Mouse (Mus musculus): ENCODE measurements around the gene Rbm12. TPM values are rescaled to one million over a fixed set of nuclear protein-coding genes. Genes with fewer than 3 reads are reported as not detected.

The Rbm12 gene
- polyA plus RNA-seq (2012; ENCODE audit: low replicate concordance) = 6.2 and 8.1 TPM in 2 replicates

GRCm38 (mm10) chr2:156111358-156112079 is at the start of gene Rbm12, which contains the start of gene Cpne1:
Gene Rbm12, minus strand, starts transcription at chr2:156111978.
Gene Cpne1, minus strand, starts transcription at chr2:156111965.

DNA sequence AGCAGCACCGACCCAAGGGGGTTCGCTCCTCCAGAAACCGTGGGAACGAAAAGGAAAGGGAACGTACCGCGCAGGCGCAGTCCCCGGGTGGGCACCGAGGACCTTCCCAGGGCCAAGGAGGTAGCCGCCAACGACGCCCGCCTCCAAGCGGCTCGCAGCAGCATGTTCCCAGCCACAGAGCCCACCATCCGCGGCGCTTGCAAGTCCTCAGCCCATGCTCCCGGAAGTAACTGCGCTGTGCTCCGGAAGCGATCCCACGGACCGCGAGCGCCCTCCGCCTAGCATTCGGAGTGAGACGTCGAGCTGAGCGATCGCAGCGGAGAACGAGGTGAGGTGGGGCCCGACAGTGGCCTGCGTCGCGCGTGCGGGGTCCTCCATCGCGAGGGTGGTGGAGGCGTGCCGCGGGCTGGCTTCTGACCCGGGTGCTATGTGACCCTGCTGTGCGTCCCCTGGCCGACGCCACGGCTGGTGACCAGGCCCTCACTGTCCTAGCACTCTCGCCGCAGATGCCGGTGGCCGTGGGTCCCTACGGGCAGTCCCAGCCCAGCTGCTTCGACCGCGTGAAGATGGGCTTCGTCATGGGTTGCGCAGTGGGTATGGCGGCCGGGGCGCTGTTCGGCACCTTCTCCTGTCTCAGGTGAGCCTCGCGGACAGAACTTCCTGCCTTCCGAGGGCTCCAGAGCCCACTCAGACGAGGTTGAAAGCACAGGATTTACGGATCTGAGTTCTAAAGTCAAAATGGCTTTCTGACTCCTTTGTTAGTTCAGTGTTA is 32.4 kb upstream of the Rbm12 start, which contains the start of the genes Romo1 and Nfs1:
Romo1 (plus strand) TSS at position 87 of the 772 bp plus-strand sequence.
Nfs1 (minus strand) TSS at position 234 of the 772 bp plus-strand sequence.

DNA sequence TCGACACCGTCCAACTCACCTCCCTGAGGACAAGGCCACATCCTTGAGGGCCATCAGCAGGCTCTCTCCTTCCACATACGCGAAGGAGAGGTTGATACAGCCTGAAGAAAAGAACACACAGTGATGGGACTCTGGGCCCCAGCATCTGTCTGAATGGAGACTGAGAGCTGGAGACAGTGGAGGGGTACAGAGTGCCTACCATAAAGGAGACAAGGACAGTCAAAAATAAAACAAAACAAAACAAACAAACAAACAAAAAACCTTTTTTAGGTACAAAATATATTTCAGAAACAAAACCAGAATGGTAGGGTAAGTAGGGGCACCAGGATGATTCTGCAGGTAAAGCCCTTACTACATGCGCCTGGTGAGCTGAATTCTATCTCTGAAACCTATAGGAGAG is 15.2 kb upstream of the Rbm12 start, which contains the start of gene Gm28036:
Gm28036 (minus strand) TSS at position 101 of the 400 bp plus-strand sequence.

DNA sequence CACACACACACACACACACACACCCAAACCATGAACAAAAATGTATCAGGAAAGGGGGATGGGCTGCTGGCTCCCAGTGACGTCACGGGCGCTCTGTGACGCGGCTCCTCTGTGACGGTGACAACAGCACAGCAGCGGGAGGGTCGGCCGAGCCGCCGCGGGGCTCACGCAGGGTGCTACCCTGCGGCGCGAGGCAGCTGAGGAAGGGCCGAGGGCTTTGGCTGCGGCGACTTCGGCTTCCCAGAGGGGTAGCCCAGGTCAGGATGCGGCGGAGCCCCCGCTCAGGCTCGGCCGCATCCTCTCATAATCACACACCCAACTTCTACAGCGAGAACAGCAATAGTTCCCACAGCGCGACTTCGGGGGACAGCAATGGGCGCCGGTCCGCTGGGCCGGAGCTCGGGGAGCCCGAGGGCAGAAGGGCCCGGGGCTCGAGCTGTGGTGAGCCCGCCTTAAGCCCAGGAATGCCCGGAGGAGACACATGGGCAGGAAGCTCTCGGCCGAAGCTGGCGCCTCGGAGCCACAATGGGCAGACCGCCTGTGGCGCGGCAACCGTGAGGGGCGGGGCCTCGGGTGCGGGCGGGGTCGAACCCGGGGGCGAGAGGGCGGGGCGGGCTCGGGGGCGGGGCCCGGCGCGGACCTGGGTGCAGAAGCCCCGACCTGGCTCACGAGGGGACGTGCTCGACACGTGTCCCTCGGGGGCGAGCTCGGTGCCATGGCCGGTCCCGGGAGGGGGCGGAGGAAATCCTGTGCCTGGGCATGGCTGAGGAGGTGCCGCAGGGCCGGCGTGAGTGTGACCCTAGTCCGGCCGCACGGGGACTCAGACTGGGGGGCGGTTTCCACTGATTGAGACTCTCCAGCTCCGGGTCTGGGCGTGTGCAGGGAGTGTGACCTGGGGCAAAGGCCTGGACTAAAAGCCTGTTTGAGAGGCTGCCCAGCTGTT is 46.4 kb downstream of the Rbm12 start, which contains the start of gene Spag4:
Spag4 (plus strand) TSS at position 77 of the 943 bp plus-strand sequence.

GRCm38 (mm10) chr2:156052816-156053215 is 59.0 kb downstream of the Rbm12 start, which contains the start of gene Fer1l4:
Gene Fer1l4, minus strand, starts transcription at chr2:156052947.

Other genes with a start within 250 kb of the Rbm12 start
- 1.9 and 2.0 TPM in 2 replicates for gene Uqcc1, start 181.7 kb downstream of the Rbm12 start, polyA plus RNA-seq (2012; ENCODE audit: low replicate concordance)
- gene Gm15557, start 171.2 kb downstream of the Rbm12 start, polyA plus RNA-seq (2012; ENCODE audit: low replicate concordance) = 0.25 TPM in 1 of 2 replicates, not detected in the other
- 0.31 and 0.70 TPM in 2 replicates for gene Gdf5, start 166.6 kb downstream of the Rbm12 start, polyA plus RNA-seq (2012; ENCODE audit: low replicate concordance)
- gene Cep250, start 155.5 kb downstream of the Rbm12 start, polyA plus RNA-seq (2012; ENCODE audit: low replicate concordance) = 13.3 and 14.7 TPM in 2 replicates
- gene 6430550D23Rik, start 104.0 kb downstream of the Rbm12 start, polyA plus RNA-seq (2012; ENCODE audit: low replicate concordance) = 0.34 and 0.60 TPM in 2 replicates
- gene Ergic3, start 103.9 kb downstream of the Rbm12 start, polyA plus RNA-seq (2012; ENCODE audit: low replicate concordance) = 23.3 and 34.1 TPM in 2 replicates
- gene Fer1l4, start 59.0 kb downstream of the Rbm12 start, polyA plus RNA-seq (2012; ENCODE audit: low replicate concordance) = 0.24 and 0.41 TPM in 2 replicates
- gene Spag4, start 46.8 kb downstream of the Rbm12 start, polyA plus RNA-seq (2012; ENCODE audit: low replicate concordance) = 3.1 and 3.3 TPM in 2 replicates
- gene Cpne1, start within 50 bp of the Rbm12 start, polyA plus RNA-seq (2012; ENCODE audit: low replicate concordance) = 16.5 and 29.2 TPM in 2 replicates
- 0.68 TPM in 1 of 2 replicates, not detected in the other for gene Gm28036, start 15.1 kb upstream of the Rbm12 start, polyA plus RNA-seq (2012; ENCODE audit: low replicate concordance)
- gene Romo1, start 32.1 kb upstream of the Rbm12 start, polyA plus RNA-seq (2012; ENCODE audit: low replicate concordance) = 105 and 200 TPM in 2 replicates
- gene Nfs1, start 32.2 kb upstream of the Rbm12 start, polyA plus RNA-seq (2012; ENCODE audit: low replicate concordance) = 36.7 and 38.3 TPM in 2 replicates
- gene Rbm39, start 68.3 kb upstream of the Rbm12 start, polyA plus RNA-seq (2012; ENCODE audit: low replicate concordance) = 221 and 282 TPM in 2 replicates
- gene Phf20, start 84.5 kb upstream of the Rbm12 start, polyA plus RNA-seq (2012; ENCODE audit: low replicate concordance) = 23.0 and 27.4 TPM in 2 replicates
- gene Cnbd2, start 200.3 kb upstream of the Rbm12 start, polyA plus RNA-seq (2012; ENCODE audit: low replicate concordance) = 0.19 TPM in 1 of 2 replicates, not detected in the other
- gene Scand1, start 200.7 kb upstream of the Rbm12 start, polyA plus RNA-seq (2012; ENCODE audit: low replicate concordance) = 633 and 1,863 TPM in 2 replicates

All from leukemia stem cell, adult 10-12 weeks (primary cell).